Mouse (Mus musculus) right cerebral cortex, postnatal 36 days (tissue): ENCODE data around the gene Ptprg.

Source experiments
- DNase-seq, 2 experiments: peaks; one replicate each; pipeline ENCODE4 v3.0.0; 2022; ENCODE audit warnings: low spot score in 2 of 2, mixed read lengths in 1 of 2

The Ptprg gene

DNA sequence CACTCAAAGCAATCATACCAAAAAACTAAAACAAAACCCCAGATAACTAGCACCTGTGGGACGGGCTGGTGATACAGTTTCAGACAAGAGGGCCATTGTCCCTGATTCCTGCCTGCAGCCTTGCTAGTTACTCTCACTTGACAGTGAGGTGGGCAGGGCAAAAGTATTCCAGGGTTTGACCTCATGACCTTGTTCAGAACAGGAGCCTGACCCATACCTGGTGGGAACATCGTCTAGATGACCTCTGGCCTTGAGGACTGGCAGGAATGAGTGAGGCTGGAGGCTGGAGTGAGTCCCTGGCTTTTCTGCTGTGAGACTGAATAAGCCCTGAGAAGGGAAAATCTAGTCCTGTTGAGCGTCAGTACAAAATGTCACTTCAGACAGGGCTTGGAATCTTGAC is 11.1 kb downstream of the Ptprg start:
- no peak for DNase-seq

DNA sequence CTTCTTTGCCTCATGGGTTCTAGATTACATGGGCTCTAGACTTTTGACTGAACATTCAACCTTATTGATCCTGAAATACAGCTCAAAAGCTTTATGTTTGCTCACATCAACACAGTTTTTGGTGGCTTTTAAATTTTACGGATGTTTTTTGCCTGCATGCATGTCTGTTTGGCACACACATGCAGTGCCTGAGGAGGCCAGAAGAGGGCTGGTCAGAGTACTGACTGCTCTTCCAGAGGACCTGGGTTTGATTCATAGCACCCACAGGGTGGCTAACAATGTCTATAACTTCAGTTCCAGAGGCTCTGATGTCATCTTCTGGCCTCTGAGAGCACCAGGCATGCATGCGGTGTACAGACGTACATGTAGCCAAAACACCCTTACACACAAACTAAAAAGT is 12.0 kb downstream of the Ptprg start:
- no peak for DNase-seq

DNA sequence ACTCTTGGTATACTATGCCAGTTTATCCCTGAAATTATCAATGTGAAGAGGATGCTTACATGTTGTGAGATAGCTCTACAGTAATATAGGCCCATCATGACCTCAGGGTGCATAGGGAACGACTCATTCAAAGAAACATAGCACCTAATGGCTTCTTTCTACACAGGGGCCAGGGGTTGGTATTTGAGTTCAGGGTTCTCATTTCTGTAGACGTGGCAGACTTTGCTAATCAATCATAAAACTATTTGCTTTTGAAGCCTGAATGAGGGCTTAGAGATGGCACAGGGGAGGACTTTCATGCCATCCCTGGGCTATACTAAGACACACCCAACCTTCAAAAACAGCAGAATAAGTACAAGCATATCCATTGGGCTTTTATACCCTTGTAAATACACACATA is 16.4 kb downstream of the Ptprg start:
- no peak for DNase-seq

DNA sequence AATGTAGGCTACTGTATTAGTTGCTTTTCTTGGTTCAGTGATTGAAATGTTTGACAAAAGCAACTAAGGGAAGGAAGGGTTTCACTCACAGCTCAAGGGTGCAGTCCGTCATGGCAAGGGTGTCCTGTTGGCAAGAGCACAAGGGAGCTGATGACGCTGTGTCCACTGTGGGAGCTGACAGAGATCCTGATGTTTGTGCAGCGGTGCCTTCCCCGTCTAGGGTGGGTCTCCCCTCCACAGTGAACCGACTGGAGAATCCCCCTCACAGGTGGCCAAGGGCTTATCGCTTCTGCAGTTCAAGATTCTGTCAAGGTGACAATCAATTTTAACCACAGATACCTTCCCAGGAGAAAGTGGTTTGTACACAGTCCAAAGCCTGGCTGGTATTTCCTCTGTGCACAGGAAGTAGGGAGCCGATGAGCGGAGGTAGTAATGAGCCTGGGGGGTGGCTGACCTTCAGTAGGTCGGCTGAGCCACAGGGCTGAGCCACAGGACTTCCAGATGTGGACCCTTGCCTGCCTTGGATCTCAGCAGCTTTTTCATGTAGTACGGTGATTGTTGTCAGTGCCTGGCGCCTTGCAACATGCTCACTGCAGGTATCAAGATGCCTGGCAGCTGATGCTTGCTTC is 18.5 kb downstream of the Ptprg start:
- no peak for DNase-seq

DNA sequence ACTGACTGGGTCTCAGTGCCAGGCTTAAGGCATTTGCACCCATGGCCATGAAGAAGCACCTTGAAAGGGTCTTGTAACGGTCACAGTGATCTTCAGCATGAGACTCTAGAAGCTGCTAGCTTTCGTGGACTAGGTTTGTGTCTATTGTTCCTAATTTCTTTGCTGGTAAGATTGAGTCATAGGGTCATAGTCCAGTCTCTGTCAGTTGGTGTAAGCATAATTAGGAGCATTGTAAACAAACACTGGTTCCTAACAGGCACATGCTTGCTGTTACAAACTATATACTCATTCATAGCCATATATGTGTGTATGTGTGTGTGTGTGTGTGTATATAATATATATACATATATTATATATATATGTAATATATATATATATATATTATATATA is 19.1 kb downstream of the Ptprg start:
- no peak for DNase-seq

DNA sequence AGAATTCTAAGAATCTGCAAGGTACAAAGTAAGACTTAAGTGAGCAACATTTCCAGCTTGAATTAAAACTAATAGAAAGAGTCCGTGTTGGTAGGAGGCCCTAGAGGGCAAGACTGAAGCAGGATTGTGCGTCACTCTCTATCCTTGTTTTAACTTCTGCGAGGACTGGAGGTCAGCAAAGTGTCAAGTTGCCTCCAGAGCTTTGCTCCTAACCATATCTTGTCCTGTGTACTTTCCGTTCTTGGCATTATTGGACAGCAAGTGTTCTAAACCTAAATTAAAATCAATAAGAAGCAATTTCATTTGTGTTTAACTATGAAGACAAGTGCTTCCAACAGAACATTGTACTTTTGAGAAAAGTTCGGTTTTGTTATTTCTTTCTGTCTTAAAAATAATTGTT is 20.4 kb downstream of the Ptprg start:
- DNase-seq = no peak

DNA sequence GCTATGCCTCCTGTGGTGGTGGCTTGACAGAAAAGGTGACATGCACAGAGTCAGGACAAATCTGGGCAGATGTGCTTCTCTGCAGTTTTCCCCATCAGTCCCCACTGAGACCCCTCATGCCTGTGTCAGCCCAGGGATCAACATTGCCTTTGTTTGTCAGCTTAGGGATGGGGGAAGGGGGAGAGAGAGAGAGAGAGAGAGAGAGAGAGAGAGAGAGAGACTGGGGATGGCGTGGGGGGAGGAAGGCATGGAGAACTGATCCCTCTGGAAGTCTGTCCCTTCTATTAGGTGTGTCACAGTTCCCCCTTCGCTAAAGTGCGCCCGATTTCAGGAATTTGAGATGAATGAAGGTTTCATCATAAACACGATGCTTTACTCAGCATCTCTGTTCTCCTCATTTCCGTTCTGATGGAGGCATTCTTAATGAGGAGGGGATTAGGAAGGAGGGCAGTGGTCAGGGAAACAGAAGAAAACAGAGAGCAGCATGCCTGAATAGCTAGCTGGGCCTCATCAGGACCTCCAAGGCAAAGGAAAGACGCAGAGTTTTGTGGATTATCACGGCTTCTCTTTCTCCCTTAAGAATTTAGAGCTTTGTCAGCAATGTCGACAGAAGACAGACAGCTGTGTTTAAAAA is 24.1 kb downstream of the Ptprg start:
- no peak for DNase-seq

DNA sequence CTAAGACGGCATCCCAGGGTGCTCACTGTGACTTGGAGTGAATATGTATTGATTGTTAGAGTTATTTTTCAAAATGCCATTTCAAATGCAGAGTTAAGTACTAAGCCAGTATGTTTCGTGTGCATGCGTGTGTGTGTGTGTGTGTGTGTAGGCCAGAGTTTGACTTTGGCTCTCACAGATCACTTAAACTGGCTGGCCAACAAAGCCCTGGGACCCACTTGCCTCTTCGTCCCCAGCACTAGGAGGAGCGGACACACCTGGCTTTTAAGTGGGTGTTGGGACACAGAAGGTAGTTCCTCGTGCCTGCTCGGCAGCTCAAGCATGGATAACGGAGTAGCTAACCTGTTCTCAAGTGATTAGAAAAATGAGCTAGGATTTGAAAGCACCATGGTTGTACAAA is 24.6 kb downstream of the Ptprg start:
- DNase-seq = no peak

- DNase-seq = no peak
These were observed 25.2 kb downstream of the Ptprg start for GRCm38 (mm10) chr14:11578492-11578967.

GRCm38 (mm10) chr14:11579950-11580349 is 26.6 kb downstream of the Ptprg start:
- DNase-seq = no peak

- no peak for DNase-seq
These were observed 30.9 kb downstream of the Ptprg start for GRCm38 (mm10) chr14:11584263-11584662.

GRCm38 (mm10) chr14:11584929-11585633 is 31.7 kb downstream of the Ptprg start:
- no peak for DNase-seq

GRCm38 (mm10) chr14:11590387-11590786 is 37.1 kb downstream of the Ptprg start:
- DNase-seq = no peak

DNA sequence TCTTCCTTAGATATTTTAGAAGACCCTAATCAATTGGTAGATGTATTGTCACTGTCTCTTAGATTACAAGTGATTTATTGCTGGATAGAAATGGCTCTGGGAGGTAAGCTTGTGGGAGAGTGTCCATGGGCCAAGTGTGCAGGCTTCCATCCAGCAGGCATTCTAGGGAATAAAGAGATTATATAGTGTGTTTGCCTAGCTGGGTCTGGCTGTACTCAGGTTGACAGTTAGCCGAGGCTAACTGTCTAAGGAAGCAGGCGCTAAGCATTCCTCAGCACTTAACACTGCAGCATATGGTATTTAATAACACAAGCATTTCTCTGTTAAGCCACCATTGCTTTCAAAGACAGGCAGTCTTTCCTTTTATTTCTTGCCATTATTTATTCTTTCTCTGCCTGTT is 39.3 kb downstream of the Ptprg start:
- DNase-seq = no peak

GRCm38 (mm10) chr14:11594336-11594735 is 41.0 kb downstream of the Ptprg start:
- no peak for DNase-seq

DNA sequence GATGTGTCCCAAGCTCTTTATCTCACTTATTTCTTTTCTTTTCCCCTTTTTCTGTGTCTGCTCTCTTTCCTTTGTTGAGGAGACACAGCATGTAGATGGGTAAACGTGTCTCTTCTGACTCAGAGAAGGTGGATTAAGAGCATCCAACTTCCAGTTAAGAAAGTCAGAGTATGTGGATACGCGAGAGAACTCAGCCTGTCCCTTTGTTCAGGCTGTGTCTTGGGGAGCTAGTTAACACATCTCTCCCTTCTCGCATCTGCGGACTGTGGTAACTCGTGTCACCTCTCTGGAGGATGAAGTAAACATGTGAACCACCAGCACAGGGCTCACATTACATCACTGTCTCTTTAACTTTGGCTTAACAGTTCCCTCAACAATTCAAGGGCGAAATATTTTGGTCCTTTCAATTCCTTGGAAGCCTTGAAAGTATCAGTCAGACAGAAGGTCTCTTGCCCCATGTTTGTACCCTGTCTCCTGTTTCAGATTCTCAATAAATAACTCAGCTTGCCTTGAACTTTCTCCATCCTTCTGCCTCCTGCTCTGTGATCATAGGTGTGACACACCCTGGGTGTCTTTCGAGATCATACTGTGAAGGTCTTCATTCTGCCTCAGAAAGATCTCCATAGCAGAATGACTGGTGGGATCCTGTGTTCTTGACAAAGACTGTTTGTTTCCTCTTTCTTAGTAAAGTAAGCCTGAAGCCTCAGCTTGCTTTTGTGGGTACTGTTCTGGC is 51.0 kb downstream of the Ptprg start:
- no peak for DNase-seq

DNA sequence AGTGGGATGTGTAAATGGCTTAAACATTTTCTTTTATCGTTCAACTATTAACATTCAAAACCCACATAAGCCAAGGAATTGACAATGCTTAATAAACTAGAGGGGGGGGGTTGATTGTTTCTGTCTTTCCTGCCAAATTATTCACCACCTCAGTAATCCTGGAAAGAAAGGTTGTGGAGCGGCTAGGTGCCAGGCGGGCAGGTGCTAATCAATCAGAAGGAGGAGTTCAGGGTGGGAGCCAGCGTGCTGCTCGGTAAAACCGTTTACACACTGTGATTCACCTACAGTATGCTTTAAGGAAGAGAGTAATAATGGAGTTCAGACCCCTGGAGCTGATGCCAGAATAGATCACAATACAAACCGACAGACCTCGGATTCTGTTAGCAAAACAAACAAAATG is 55.0 kb downstream of the Ptprg start:
- DNase-seq = no peak

- DNase-seq = no peak
These were observed 56.7 kb downstream of the Ptprg start for GRCm38 (mm10) chr14:11609857-11610582.

DNA sequence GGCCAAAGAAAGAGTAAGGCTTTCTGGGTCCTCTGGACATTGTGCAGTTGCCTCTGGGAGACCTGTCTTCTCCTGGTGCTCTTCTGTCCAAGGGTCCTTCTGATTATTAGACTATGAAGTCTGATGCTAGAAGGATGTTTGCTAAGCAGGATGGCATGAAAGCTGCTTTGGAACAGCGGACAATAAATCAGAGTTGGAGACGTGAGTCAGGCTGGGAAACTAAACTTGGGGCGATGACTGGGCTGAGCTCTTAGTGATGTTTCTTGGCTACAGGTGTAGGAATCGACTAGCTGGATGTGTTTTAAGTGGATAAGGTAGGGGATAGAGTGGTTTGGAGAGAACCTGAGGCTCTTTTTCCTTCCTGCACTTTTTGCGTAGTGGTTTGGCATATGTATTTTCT is 59.1 kb downstream of the Ptprg start:
- no peak for DNase-seq

DNA sequence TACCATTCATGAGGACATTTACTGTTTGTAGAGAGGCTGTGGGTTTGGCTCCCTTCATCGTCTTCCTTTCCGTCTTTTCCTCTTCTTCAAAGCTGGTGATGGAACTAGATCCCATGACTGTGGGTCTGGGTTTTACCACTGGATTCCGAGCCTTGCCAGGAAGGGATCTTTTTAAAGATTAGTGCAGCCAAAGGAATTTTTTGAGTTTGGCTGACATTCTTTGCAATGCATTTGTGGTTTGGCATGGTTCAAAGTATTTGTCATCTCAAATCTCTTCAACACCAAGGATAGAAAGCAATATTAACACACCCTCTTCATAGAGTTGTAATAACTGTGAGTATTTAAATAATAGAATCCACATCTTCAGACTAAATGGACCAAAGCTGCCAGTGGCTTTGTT is 59.8 kb downstream of the Ptprg start:
- no peak for DNase-seq

- DNase-seq = no peak
These were observed 62.4 kb downstream of the Ptprg start for GRCm38 (mm10) chr14:11615697-11616096.

- no peak for DNase-seq
These were observed 64.0 kb downstream of the Ptprg start for GRCm38 (mm10) chr14:11617362-11617761.
